Mouse (Mus musculus) kidney, embryonic 16.5 days (tissue): ENCODE results near the gene Msantd1. TPM values are rescaled to one million over a fixed set of nuclear protein-coding genes. Genes with fewer than 3 reads are reported as not detected.

Experiments used
- ATAC-seq: fragments of 200-750 bp; cut with Nextera tagmentation; 2 replicates; pipeline ENCODE4 v1.8.0; 2017; ENCODE audit warnings: moderate TSS enrichment; ENCODE audit not compliant: low FRiP score, low TSS enrichment
- H3K27ac ChIP-seq: fragments of 300-500 bp; sonication (generic); 2 replicates; pipeline ENCODE4 v1.5.1; 2014; ENCODE audit warnings: low read length
- H3K27me3 ChIP-seq: fragments of 300-500 bp; sonication (generic); 2 replicates; pipeline ENCODE4 v1.6.1; 2014; ENCODE audit warnings: low read length, control low read depth, mixed read lengths; ENCODE audit not compliant: insufficient read depth
- H3K36me3 ChIP-seq: fragments of 300-500 bp; sonication (generic); 2 replicates; pipeline ENCODE4 v1.6.1; 2014; ENCODE audit warnings: low read length, control low read depth, mixed read lengths; ENCODE audit not compliant: insufficient read depth
- H3K4me1 ChIP-seq: fragments of 300-500 bp; sonication (generic); 2 replicates; pipeline ENCODE4 v1.6.1; 2014; ENCODE audit warnings: low read length, control low read depth, mixed read lengths; ENCODE audit not compliant: insufficient read depth
- H3K4me2 ChIP-seq: fragments of 300-500 bp; sonication (generic); replicated peaks from 2 replicates; pipeline ENCODE4 v1.6.1; 2014; ENCODE audit warnings: low read depth, low read length
- H3K4me3 ChIP-seq: fragments of 300-500 bp; sonication (generic); 2 replicates; pipeline ENCODE4 v1.5.1; 2014; ENCODE audit warnings: mild to moderate bottlenecking, low read length
- H3K9ac ChIP-seq: fragments of 300-500 bp; sonication (generic); replicated peaks from 2 replicates; pipeline ENCODE4 v1.6.1; 2014; ENCODE audit warnings: low read length
- H3K9me3 ChIP-seq: fragments of 300-500 bp; sonication (generic); 2 replicates; pipeline ENCODE4 v1.6.1; 2016; ENCODE audit warnings: low read length, control low read depth
- WGBS: fragments of 180-500 bp; shearing (Covaris S2); extraction: QIAGEN DNeasy Blood & Tissue Kit; methylation state at CpG from one replicate; pipeline ENCODE4 v1.1.7; 2014; 5-methylcytosine and 5-hydroxymethylcytosine counted together
- polyA plus RNA-seq: library from polyadenylated mRNA; unstranded; fragments of >200 nt; fragmentation: Nextera tagmentation; extraction: Ambion mirVana; gene quantifications from 2 replicates; pipeline ENCODE4 v1.2.1, GENCODE M21; 2015

The Msantd1 gene
- polyA plus RNA-seq, 1 experiment from 2014 or later = 0.27 TPM

DNA sequence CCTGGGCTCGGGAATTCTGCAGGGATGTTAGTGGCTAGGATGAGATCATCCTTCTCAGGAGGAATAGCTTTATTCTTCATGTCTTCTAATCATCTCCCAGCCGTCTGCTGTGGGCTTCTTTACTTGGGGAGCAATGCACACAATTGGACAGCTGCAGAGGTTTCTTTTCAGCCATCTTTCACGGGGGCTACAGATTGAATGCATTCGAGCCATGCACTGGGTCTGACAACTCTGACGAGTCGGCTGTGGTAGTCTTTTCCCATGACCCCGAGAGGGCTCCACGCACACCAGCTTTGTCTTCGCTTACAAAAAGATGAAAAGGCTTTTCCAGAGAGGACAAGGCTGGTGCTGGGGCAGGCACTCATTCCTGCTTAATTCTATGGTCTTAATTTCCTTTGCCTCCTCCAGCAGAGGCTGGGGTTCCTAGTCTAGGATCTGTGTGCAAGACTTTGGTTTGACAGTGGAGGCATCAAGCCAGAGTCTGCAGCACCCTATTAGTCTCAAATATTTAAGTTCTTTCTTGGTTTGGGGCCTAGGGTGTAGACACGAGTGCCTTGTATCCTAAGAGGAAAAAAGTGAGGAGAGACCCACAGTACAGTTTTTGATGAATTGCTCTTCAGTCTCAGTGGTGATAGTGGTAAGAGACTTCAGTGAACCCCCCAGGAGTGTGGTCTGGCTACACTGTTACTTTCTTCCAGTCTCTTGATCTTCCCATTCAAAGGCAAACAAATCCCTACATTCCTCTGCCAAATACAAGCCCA is 34.1 kb downstream of the Msantd1 start:
- H3K4me2 ChIP-seq = no peak overlapping the region
- no peaks in the 10 kb centered on the region for H3K27me3 ChIP-seq
- no peaks in the 10 kb centered on the region for H3K9me3 ChIP-seq
- no peaks in the 10 kb centered on the region for H3K36me3 ChIP-seq
- H3K4me3 ChIP-seq = no peak overlapping the region
- no peak overlapping the region for H3K27ac ChIP-seq
- no peak for ATAC-seq
- H3K9ac ChIP-seq = no peak overlapping the region
- 63% methylated on average over 10 of the region's 10 CpGs for WGBS
- H3K4me1 ChIP-seq = no peaks in the 10 kb centered on the region

DNA sequence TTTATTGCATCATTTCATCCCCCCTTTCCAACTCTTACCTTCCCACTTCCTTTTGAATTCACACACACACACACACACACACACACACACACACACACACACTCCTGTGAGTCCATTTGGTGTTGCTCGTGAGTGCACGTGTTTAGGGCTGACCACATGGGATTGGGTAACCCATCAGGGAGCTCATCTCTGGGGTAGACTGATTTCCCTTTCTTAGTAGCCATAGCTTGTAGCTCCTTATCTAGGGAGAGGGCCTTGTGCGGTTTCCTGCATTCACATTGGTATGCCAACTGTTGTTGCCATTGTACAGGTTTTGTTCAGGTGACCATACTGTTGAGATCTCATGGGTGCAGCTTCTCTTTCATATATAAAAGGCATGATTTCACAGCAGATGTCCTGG is 35.6 kb downstream of the Msantd1 start:
- H3K9ac ChIP-seq = no peak overlapping the region
- WGBS = 77% methylated on average over 3 of the region's 3 CpGs
- H3K4me1 ChIP-seq = 0 out of 2 replicates have a peak, but pooled peaks cover 1% of the 10 kb centered on the region
- H3K27ac ChIP-seq = no peak overlapping the region
- H3K36me3 ChIP-seq = no peaks in the 10 kb centered on the region
- no peak overlapping the region for H3K4me2 ChIP-seq
- ATAC-seq = no peak
- no peaks in the 10 kb centered on the region for H3K9me3 ChIP-seq
- no peaks in the 10 kb centered on the region for H3K27me3 ChIP-seq
- no peak overlapping the region for H3K4me3 ChIP-seq

DNA sequence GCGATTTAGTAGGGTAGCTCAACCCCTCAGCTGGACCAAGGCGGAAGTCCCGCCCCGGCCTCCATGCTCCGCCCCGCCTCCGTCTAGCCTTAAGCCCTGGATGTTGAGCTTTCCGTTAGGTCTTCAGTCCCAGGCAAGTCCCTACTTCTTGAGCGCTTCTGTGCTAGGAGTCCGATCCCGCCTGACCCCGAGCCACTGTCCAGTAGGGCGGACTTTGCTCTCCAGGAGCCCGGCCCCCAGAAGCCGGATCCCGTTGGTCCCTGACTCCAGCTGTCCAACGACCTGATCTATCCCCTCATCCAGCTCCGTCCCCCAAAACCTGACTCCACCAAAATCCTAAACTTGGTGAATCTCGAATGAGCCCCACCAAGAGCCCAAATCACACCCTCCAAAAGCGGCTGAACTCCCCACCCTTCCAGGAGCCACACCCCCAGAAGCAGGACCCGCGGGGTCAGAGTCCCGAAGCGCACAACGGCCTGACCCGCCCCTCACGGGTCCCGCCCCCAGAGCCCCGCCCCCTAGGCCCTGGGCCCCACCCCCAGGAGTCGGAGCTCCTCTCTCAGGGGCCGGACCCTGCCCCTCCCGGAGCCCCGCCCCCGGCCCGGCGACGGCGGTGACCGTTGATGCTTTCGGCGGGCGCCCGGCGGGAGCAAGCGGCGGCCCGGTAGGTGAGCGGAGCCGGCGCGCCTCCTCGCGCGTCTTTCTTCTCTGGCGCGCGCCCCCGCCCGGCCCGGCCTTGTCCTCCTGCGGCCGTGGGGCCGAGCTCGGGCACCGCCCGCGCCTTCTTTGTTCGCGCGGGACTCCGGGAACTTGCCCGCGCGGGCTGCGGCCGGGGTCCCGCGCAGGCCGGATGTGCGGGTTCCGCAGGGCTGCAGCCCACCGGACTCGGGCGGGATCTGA is 41.3 kb downstream of the Msantd1 start, which contains the start of gene Rgs12:
Gene Rgs12, plus strand, starts transcription at position 585 of the 900 bp plus-strand sequence.
- Histone ChIP-seq H3K4me3 (peak within 1 kb of the TSS; percentile 77), H3K27me3 (no peaks in the 10 kb centered on the region), H3K36me3 (no peaks in the 10 kb centered on the region), H3K27ac (peak within 1 kb of the TSS; percentile 84), H3K9me3 (peaks cover 7% of the 10 kb centered on the region; the same call in 1 of the 2 replicates), H3K4me2 (peak within 1 kb of the TSS; percentile 73), H3K4me1 (peaks cover 13% of the 10 kb centered on the region), H3K9ac (peak within 1 kb of the TSS; percentile 91)
- under 1% methylated on average over 53 of the region's 84 CpGs for WGBS
- peak; percentile 96 for ATAC-seq

DNA sequence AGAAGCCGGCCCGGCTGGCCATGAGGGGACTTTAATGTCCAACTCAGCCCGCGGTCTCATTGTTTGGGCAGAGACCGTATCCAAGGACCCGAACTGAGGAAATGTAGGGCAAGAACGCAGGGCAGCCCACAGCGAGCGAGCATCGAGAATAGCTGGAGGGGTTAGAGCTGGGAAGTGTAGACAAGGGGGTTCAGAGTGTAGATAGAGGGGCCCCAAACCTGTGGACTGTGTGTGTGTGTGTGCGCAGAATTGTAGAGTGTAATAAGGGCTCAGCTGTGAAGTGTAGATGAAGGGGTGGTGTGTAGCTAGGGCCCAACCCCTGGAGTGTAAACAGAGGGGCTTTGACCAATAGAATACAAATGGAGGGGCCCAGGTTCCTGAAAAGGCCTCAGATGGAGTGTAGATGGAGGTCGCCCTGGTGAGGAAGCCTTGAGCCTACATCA is 42.0 kb downstream of the Msantd1 start:
- 1% methylated on average over 12 of the region's 12 CpGs for WGBS
- Histone ChIP-seq H3K27ac (peak overlapping the region; percentile 84), H3K4me2 (peak overlapping the region; percentile 73), H3K9me3 (peaks cover 7% of the 10 kb centered on the region; the same call in 1 of the 2 replicates), H3K4me3 (peak overlapping the region; percentile 77), H3K36me3 (no peaks in the 10 kb centered on the region), H3K4me1 (peaks cover 19% of the 10 kb centered on the region), H3K27me3 (no peaks in the 10 kb centered on the region), H3K9ac (peak overlapping the region; percentile 91)
- peak; percentile 55 for ATAC-seq

GRCm38 (mm10) chr5:34950486-34951160 is 42.8 kb downstream of the Msantd1 start:
- WGBS = 77% methylated on average over 6 of the region's 6 CpGs
- H3K4me3 ChIP-seq = peak overlapping the region; percentile 77
- no peak overlapping the region for H3K27ac ChIP-seq
- H3K36me3 ChIP-seq = no peaks in the 10 kb centered on the region
- H3K4me2 ChIP-seq = peak overlapping the region; percentile 73
- peaks cover 7% of the 10 kb centered on the region; the same call in 1 of the 2 replicates for H3K9me3 ChIP-seq
- H3K4me1 ChIP-seq = peaks cover 26% of the 10 kb centered on the region
- H3K9ac ChIP-seq = peak overlapping the region; percentile 91
- H3K27me3 ChIP-seq = no peaks in the 10 kb centered on the region
- ATAC-seq = no peak

DNA sequence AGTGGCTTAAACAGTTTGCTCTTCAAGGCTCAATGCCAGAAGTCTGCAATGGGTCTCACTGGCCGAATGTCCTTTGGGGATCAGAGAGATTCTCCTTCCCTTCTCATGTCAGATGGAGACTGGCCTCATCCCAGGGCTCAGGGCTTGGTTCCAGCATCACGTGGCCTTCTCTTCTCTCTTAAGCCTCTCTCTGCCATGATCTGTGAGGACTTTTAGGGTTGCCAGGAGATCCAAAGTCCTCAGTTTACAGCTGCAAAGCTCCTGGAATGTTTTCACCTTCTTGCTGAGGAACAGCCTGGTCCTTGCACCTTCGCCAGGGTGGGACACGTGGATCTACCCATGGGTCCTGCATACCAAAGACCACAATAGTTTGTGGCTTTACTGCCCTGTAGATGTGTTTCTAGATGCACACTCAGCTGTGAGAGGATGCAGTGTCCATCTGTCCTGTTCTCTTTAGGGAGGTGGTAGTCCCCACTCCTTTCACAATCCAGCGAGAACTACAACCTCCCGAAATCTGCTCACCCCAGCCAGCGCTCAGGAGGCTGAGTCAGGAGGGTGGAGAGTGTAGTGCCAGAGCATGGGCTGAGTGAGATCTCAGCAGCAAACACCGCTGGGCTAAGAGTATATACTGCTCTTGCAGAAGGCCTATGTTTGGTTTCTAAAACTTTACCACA is 43.5 kb downstream of the Msantd1 start:
- peaks cover 7% of the 10 kb centered on the region; the same call in 1 of the 2 replicates for H3K9me3 ChIP-seq
- H3K27me3 ChIP-seq = no peaks in the 10 kb centered on the region
- 91% methylated on average over 8 of the region's 8 CpGs for WGBS
- no peak overlapping the region for H3K4me3 ChIP-seq
- H3K9ac ChIP-seq = peak overlapping the region; percentile 91; the same call in 1 of the 2 replicates
- no peak for ATAC-seq
- 0 out of 2 replicates have a peak overlapping the region, but pooled peaks have one; percentile 73 for H3K4me2 ChIP-seq
- H3K27ac ChIP-seq = no peak overlapping the region
- H3K36me3 ChIP-seq = no peaks in the 10 kb centered on the region
- H3K4me1 ChIP-seq = peaks cover 28% of the 10 kb centered on the region

DNA sequence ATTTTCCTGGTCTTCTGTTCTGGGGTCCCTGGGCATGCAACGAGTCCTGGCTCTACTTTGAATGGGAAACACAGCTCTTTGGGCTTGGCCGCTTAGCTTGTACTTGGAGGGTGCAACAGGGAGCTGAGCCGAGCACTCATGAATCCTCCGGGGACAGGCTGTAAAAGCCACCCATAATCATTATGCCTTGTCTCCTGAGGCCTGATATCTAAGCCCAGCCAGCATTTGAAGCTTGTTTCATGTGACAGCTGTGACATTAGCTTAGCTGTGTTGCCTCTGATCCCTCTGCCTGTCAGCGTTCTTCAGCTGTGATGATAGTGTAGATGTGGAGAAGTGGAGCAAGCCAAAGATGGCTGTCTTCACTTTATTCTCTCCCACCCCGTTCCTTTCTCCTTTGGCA is 46.7 kb downstream of the Msantd1 start:
- H3K9me3 ChIP-seq = peaks cover 7% of the 10 kb centered on the region; the same call in 1 of the 2 replicates
- no peak for ATAC-seq
- H3K36me3 ChIP-seq = no peaks in the 10 kb centered on the region
- peaks cover 30% of the 10 kb centered on the region for H3K4me1 ChIP-seq
- no peak overlapping the region for H3K4me2 ChIP-seq
- no peak overlapping the region for H3K9ac ChIP-seq
- no peak overlapping the region for H3K27ac ChIP-seq
- 51% methylated on average over 6 of the region's 6 CpGs for WGBS
- H3K27me3 ChIP-seq = no peaks in the 10 kb centered on the region
- H3K4me3 ChIP-seq = no peak overlapping the region

DNA sequence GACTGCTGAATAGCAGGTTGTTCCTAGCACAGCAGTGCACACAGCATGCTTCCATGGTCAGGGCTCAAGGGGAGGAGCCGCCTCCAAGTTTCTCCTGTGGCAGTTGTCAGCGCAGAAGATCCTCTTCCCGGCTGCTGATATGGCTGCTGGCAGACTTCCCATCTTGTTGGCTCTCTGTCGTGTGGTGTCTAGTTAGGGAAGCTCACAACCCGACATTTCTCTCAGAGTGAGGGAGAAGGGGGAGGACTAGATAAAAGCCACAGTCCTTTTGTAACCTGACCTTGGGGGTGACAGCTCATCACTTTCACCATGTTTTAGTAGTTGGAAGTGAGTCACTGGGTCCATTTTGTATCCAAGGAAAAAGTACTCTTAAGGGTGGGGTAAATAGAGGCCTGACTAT is 47.8 kb downstream of the Msantd1 start:
- H3K27me3 ChIP-seq = no peaks in the 10 kb centered on the region
- H3K4me3 ChIP-seq = no peak overlapping the region
- ATAC-seq = 0 out of 2 replicates have a peak, but pooled peaks have one; percentile 25
- H3K27ac ChIP-seq = no peak overlapping the region
- H3K9me3 ChIP-seq = peaks cover 7% of the 10 kb centered on the region; the same call in 1 of the 2 replicates
- WGBS = 45% methylated on average over 5 of the region's 5 CpGs
- no peak overlapping the region for H3K4me2 ChIP-seq
- no peaks in the 10 kb centered on the region for H3K36me3 ChIP-seq
- peaks cover 23% of the 10 kb centered on the region for H3K4me1 ChIP-seq
- no peak overlapping the region for H3K9ac ChIP-seq

DNA sequence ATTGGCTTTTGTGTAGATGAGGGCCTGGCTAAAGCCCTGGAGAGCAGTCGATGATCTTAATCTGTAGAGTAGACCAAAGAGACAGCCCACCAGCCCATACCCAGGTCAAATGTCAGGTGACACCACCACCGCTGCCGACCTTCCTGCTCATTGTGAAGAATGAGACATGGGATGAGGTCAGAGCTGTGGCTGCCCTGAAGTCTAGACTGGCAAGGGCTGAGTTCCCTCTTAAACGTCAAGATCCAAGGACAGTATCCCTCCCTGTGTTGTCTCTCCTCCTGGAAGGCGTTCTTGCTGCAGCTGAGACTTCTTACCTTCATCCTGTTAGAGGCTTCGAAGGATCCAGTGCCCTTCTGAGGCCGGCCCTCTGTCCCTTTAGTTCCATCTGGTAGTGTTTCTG is 48.3 kb downstream of the Msantd1 start:
- Histone ChIP-seq H3K4me2 (no peak overlapping the region), H3K27me3 (no peaks in the 10 kb centered on the region), H3K4me3 (no peak overlapping the region), H3K9ac (no peak overlapping the region), H3K9me3 (peaks cover 7% of the 10 kb centered on the region; the same call in 1 of the 2 replicates), H3K36me3 (no peaks in the 10 kb centered on the region), H3K4me1 (peaks cover 19% of the 10 kb centered on the region; the same call in 1 of the 2 replicates), H3K27ac (no peak overlapping the region)
- WGBS = 75% methylated on average over 7 of the region's 7 CpGs
- no peak for ATAC-seq
